Mouse (Mus musculus) adrenal gland, postnatal 36 days (tissue): ENCODE measurements around the gene Scai. TPM values are rescaled to one million over a fixed set of nuclear protein-coding genes. Genes with fewer than 3 reads are reported as not detected.

Experiments
- total RNA-seq, 2 experiments: library from RNA; stranded (reverse); gene quantifications; 2 replicates each; pipeline ENCODE4 v1.2.3; 2021

Scai gene
- total RNA-seq, 2 experiments from 2014 or later = 6.9 to 9.9 TPM

Other genes starting within 250 kb of the Scai start
- gene Wdr38, start 193.3 kb downstream of the Scai start, total RNA-seq = under 1 TPM; 0.33 to 0.46 TPM
- 10 to 100 TPM; 79.8 TPM for gene Arpc5l, start 185.4 kb downstream of the Scai start, total RNA-seq
- 100 to 1,000 TPM; 461 to 462 TPM for gene Rpl35, start 185.1 kb downstream of the Scai start, total RNA-seq
- 10 to 100 TPM; 20.9 to 26.9 TPM for gene Golga1, start 125.2 kb downstream of the Scai start, total RNA-seq
- gene Ppp6c, start 35.7 kb upstream of the Scai start, total RNA-seq = 100 to 1,000 TPM in 1 of 2 experiments, 10 to 100 TPM in 1; 89.0 to 106 TPM